Mouse (Mus musculus) forebrain, embryonic 15.5 days (tissue): ENCODE data around the gene Dyrk1a. TPM values are rescaled to one million over a fixed set of nuclear protein-coding genes. Genes with fewer than 3 reads are reported as not detected.

ENCODE experiments used
- ATAC-seq: fragments of 200-750 bp; cut with Nextera tagmentation; replicated peaks from 2 replicates; pipeline ENCODE4 v1.8.0; 2017; ENCODE audit warnings: mild to moderate bottlenecking, moderate TSS enrichment, moderate library complexity
- H3K27ac ChIP-seq: fragments of 300-500 bp; sonication (generic); replicated peaks from 2 replicates; pipeline ENCODE4 v1.5.1; 2015; ENCODE audit warnings: mild to moderate bottlenecking, inconsistent platforms
- H3K27me3 ChIP-seq: fragments of 300-500 bp; sonication (generic); 2 replicates; pipeline ENCODE4 v1.6.1; 2015; ENCODE audit warnings: inconsistent platforms
- H3K36me3 ChIP-seq: fragments of 300-500 bp; sonication (generic); 2 replicates; pipeline ENCODE4 v1.6.1; 2015; ENCODE audit warnings: mild to moderate bottlenecking, inconsistent platforms
- H3K4me1 ChIP-seq: fragments of 300-500 bp; sonication (generic); 2 replicates; pipeline ENCODE4 v1.6.1; 2015; ENCODE audit warnings: inconsistent platforms
- H3K4me2 ChIP-seq: fragments of 300-500 bp; sonication (generic); replicated peaks from 2 replicates; pipeline ENCODE4 v1.6.1; 2015; ENCODE audit warnings: mild to moderate bottlenecking, inconsistent platforms
- H3K4me3 ChIP-seq: fragments of 300-500 bp; sonication (generic); 2 replicates; pipeline ENCODE4 v1.5.1; 2015; ENCODE audit warnings: mild to moderate bottlenecking, inconsistent platforms
- H3K9ac ChIP-seq: fragments of 300-500 bp; sonication (generic); replicated peaks from 2 replicates; pipeline ENCODE4 v1.6.1; 2015; ENCODE audit warnings: mild to moderate bottlenecking, inconsistent platforms
- H3K9me3 ChIP-seq: fragments of 300-500 bp; sonication (generic); 2 replicates; pipeline ENCODE4 v1.6.1; 2016; ENCODE audit warnings: inconsistent platforms
- WGBS: fragments of 180-500 bp; shearing (Covaris S2); methylation state at CpG from one replicate; pipeline ENCODE4 v1.1.7; 2015; ENCODE audit warnings: mixed read lengths; 5-methylcytosine and 5-hydroxymethylcytosine counted together
- polyA plus RNA-seq: library from polyadenylated mRNA; unstranded; fragments of >200 nt; fragmentation: Nextera tagmentation; extraction: Ambion mirVana; gene quantifications from 2 replicates; pipeline ENCODE4 v1.2.1, GENCODE M21; 2015

The Dyrk1a gene
- polyA plus RNA-seq, 1 experiment from 2014 or later, result 12.8 TPM

- 45% methylated on average over 6 of the region's 6 CpGs for WGBS
- H3K27ac ChIP-seq, result peak overlapping the region; percentile 27; the same call in 1 of the 2 replicates
- no peak overlapping the region for H3K9ac ChIP-seq
Measured at GRCm38 (mm10) chr16:94601540-94601953, 31.7 kb downstream of the Dyrk1a start.

DNA sequence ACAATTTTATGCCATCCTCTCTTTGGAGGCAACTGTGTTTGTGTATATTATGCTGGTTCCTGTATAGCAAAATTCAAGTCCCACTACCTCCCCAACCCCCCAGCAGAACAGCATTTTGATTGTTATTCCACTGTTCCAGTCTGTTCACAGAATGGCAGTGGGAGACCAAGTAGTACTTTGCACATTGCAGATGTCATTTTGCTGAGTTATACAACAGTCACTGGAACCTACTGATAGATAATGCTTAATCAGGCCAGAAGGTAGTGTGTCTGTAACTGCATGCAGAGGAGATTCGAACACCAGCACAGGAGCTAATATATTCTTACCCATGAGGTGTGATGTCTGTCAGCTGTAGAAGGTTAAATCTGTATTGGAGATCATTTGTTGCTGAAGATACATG is 32.4 kb downstream of the Dyrk1a start:
- Histone ChIP-seq H3K36me3 (no peaks in the 10 kb centered on the region), H3K27ac (no peak overlapping the region), H3K9me3 (no peaks in the 10 kb centered on the region), H3K9ac (no peak overlapping the region), H3K4me1 (peaks cover 60% of the 10 kb centered on the region), H3K4me3 (no peak overlapping the region), H3K27me3 (no peaks in the 10 kb centered on the region), H3K4me2 (no peak overlapping the region)
- no peak for ATAC-seq
- WGBS, result 91% methylated on average over 1 of the region's 1 CpGs

More at GRCm38 (mm10) chr16:94601540-94601953, 31.7 kb downstream of the Dyrk1a start:
- no peaks in the 10 kb centered on the region for H3K9me3 ChIP-seq
- no peaks in the 10 kb centered on the region for H3K36me3 ChIP-seq
- H3K4me2 ChIP-seq, result no peak overlapping the region
- no peak overlapping the region for H3K4me3 ChIP-seq
- peaks cover 63% of the 10 kb centered on the region for H3K4me1 ChIP-seq
- ATAC-seq, result no peak
- no peaks in the 10 kb centered on the region for H3K27me3 ChIP-seq

GRCm38 (mm10) chr16:94602730-94603129 is 32.9 kb downstream of the Dyrk1a start:
- no peak overlapping the region for H3K4me2 ChIP-seq
- no peak for ATAC-seq
- 51% methylated on average over 4 of the region's 4 CpGs for WGBS
- H3K4me1 ChIP-seq, result peaks cover 58% of the 10 kb centered on the region
- no peaks in the 10 kb centered on the region for H3K36me3 ChIP-seq
- no peak overlapping the region for H3K27ac ChIP-seq
- H3K4me3 ChIP-seq, result no peak overlapping the region
- no peaks in the 10 kb centered on the region for H3K27me3 ChIP-seq
- no peaks in the 10 kb centered on the region for H3K9me3 ChIP-seq
- H3K9ac ChIP-seq, result no peak overlapping the region

DNA sequence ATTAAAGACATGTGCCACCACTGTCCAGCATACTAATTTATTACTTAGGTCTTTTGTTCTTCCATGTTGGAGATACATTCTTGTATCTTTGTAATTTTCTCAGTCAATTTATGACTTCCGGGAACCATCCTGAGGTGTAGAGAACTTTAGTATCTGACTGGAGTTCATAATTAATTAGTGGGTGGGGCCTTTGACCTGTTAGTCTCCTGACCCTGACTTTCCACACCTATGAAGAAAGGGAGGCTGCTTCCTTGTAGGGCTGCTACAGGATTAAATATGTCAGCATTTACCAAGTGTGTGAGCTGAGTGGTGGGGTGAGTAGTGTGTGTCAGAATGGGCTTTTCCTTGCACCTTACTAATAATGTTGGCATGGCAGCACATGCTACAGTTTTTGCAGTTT is 36.4 kb downstream of the Dyrk1a start:
- WGBS, result 63% methylated on average over 1 of the region's 1 CpGs
- ATAC-seq, result no peak
- Histone ChIP-seq H3K4me3 (no peak overlapping the region), H3K4me2 (no peak overlapping the region), H3K9me3 (no peaks in the 10 kb centered on the region), H3K36me3 (no peaks in the 10 kb centered on the region), H3K9ac (no peak overlapping the region), H3K4me1 (peaks cover 31% of the 10 kb centered on the region), H3K27me3 (no peaks in the 10 kb centered on the region), H3K27ac (no peak overlapping the region)

GRCm38 (mm10) chr16:94607468-94607867 is 37.7 kb downstream of the Dyrk1a start:
- no peak overlapping the region for H3K4me2 ChIP-seq
- H3K27me3 ChIP-seq, result no peaks in the 10 kb centered on the region
- H3K9me3 ChIP-seq, result no peaks in the 10 kb centered on the region
- ATAC-seq, result no peak
- H3K4me3 ChIP-seq, result no peak overlapping the region
- H3K9ac ChIP-seq, result no peak overlapping the region
- peaks cover 19% of the 10 kb centered on the region for H3K4me1 ChIP-seq
- no peak overlapping the region for H3K27ac ChIP-seq
- no peaks in the 10 kb centered on the region for H3K36me3 ChIP-seq
- WGBS, result 61% methylated on average over 1 of the region's 1 CpGs

GRCm38 (mm10) chr16:94608706-94609594 is 39.1 kb downstream of the Dyrk1a start:
- Histone ChIP-seq H3K9me3 (no peaks in the 10 kb centered on the region), H3K36me3 (no peaks in the 10 kb centered on the region), H3K27ac (no peak overlapping the region), H3K4me2 (no peak overlapping the region), H3K27me3 (no peaks in the 10 kb centered on the region), H3K4me1 (peaks cover 7% of the 10 kb centered on the region; the same call in 1 of the 2 replicates), H3K4me3 (no peak overlapping the region), H3K9ac (no peak overlapping the region)
- no peak for ATAC-seq
- WGBS, result 92% methylated on average over 9 of the region's 9 CpGs

- Histone ChIP-seq H3K36me3 (no peaks in the 10 kb centered on the region; the same call in 1 of the 2 replicates), H3K4me3 (no peak overlapping the region), H3K4me1 (0 out of 2 replicates have a peak, but pooled peaks cover under 1% of the 10 kb centered on the region), H3K27me3 (no peaks in the 10 kb centered on the region), H3K9ac (no peak overlapping the region), H3K9me3 (no peaks in the 10 kb centered on the region), H3K27ac (no peak overlapping the region), H3K4me2 (no peak overlapping the region)
- 71% methylated on average over 8 of the region's 8 CpGs for WGBS
- ATAC-seq, result no peak
Measured at GRCm38 (mm10) chr16:94612573-94612972, 42.8 kb downstream of the Dyrk1a start.

DNA sequence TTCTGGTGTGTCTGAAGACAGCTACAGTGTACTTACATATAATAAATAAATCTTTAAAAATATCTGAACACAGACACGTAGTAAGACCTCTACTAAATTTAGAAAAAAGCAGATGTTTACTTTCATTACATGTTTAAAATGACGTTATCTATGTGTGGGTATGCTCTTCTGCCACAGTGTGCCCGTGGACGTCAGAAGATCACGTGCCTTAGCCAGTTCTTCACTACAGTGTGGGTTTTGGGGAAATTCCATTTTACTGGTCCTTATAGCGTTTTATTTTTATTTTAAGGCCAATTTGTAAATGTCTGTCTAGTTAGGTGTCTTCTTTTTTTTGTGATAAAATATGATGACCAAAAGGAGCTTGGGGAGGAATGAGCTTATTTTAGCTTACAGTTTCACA is 47.4 kb downstream of the Dyrk1a start:
- Histone ChIP-seq H3K4me1 (peaks cover 3% of the 10 kb centered on the region; the same call in 1 of the 2 replicates), H3K9ac (no peak overlapping the region), H3K27ac (no peak overlapping the region), H3K36me3 (no peaks in the 10 kb centered on the region; the same call in 1 of the 2 replicates), H3K4me2 (no peak overlapping the region), H3K27me3 (no peaks in the 10 kb centered on the region), H3K4me3 (no peak overlapping the region), H3K9me3 (no peaks in the 10 kb centered on the region)
- no peak for ATAC-seq
- 92% methylated on average over 6 of the region's 6 CpGs for WGBS

GRCm38 (mm10) chr16:94618543-94618942 is 48.7 kb downstream of the Dyrk1a start:
- H3K4me2 ChIP-seq, result no peak overlapping the region
- ATAC-seq, result 0 out of 2 replicates have a peak, but pooled peaks have one; percentile 44

GRCm38 (mm10) chr16:94619301-94619700 is 49.5 kb downstream of the Dyrk1a start:
- Histone ChIP-seq H3K36me3 (no peaks in the 10 kb centered on the region; the same call in 1 of the 2 replicates), H3K4me1 (peaks cover 6% of the 10 kb centered on the region; the same call in 1 of the 2 replicates)

More at GRCm38 (mm10) chr16:94618543-94618942, 48.7 kb downstream of the Dyrk1a start:
- H3K36me3 ChIP-seq, result no peaks in the 10 kb centered on the region; the same call in 1 of the 2 replicates
- H3K4me3 ChIP-seq, result no peak overlapping the region
- H3K27ac ChIP-seq, result no peak overlapping the region
- peaks cover 6% of the 10 kb centered on the region; the same call in 1 of the 2 replicates for H3K4me1 ChIP-seq
- no peaks in the 10 kb centered on the region for H3K27me3 ChIP-seq
- no peak overlapping the region for H3K9ac ChIP-seq
- 58% methylated on average over 10 of the region's 10 CpGs for WGBS
- H3K9me3 ChIP-seq, result no peaks in the 10 kb centered on the region

DNA sequence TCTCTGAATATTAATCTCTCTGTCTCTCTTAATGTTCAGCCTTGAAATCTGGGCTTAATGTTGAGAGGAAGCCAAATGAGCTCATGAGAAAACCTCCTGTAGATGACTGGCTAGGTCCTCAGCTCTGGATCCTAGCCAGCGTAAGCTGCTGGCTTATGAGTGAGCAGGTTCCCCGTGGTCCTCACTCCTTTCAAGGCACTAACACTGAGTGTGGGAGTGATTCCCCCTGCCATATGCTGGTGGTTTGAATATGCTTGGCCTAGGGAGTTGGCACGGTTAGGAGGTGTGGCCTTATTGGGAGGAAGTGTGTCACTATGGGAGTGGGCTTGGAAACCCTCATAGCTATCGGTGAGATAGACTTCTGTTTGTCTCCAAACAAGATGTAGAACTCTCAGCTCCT is 55.1 kb downstream of the Dyrk1a start:
- ATAC-seq, result peak; percentile 47; the same call in 1 of the 2 replicates
- Histone ChIP-seq H3K4me1 (peaks cover 19% of the 10 kb centered on the region), H3K9me3 (no peaks in the 10 kb centered on the region), H3K4me3 (no peak overlapping the region), H3K27me3 (no peaks in the 10 kb centered on the region), H3K9ac (no peak overlapping the region), H3K36me3 (no peaks in the 10 kb centered on the region), H3K4me2 (no peak overlapping the region), H3K27ac (0 out of 2 replicates have a peak overlapping the region, but pooled peaks have one; percentile 1)
- WGBS, result 60% methylated on average over 4 of the region's 4 CpGs

More at GRCm38 (mm10) chr16:94619301-94619700, 49.5 kb downstream of the Dyrk1a start:
- no peak; the same call in 1 of the 2 replicates for ATAC-seq
- 91% methylated on average over 5 of the region's 5 CpGs for WGBS
- Histone ChIP-seq H3K4me2 (no peak overlapping the region), H3K4me3 (no peak overlapping the region), H3K27me3 (no peaks in the 10 kb centered on the region), H3K27ac (no peak overlapping the region), H3K9me3 (no peaks in the 10 kb centered on the region), H3K9ac (no peak overlapping the region)

DNA sequence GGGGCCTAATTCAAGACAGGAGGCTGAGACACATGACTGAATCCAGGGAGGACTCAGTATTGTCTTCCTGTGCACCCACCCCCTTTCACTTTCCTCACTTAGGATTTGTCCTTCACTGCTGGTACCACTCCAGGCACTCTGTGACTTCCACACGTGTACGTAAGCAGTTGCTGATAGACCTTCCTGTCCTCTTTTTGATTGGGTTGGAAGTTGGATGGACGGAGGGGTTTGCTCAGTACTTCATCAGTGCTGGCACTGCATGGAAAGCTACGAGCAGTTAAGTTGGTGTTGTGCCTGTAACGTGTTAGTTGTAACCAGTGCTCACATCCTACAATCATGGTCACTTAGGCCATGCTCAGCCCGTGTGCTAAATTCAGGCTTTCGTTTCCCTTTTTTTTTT is 55.8 kb downstream of the Dyrk1a start:
- Histone ChIP-seq H3K4me2 (no peak overlapping the region), H3K4me3 (no peak overlapping the region), H3K36me3 (no peaks in the 10 kb centered on the region), H3K27ac (no peak overlapping the region), H3K9ac (no peak overlapping the region), H3K4me1 (peaks cover 19% of the 10 kb centered on the region), H3K27me3 (no peaks in the 10 kb centered on the region), H3K9me3 (no peaks in the 10 kb centered on the region)
- WGBS, result 85% methylated on average over 7 of the region's 7 CpGs
- ATAC-seq, result 0 out of 2 replicates have a peak, but pooled peaks have one; percentile 32
